Mouse (Mus musculus): ENCODE results near the gene 4930470P17Rik. TPM values are rescaled to one million over a fixed set of nuclear protein-coding genes. Genes with fewer than 3 reads are reported as not detected.

Gene 4930470P17Rik
- total RNA-seq, 2 experiments from 2014 or later, result not detected

GRCm38 (mm10) chr2:170588369-170588900 lies 13.4 kb downstream of the 4930470P17Rik start:
- no peak for ATAC-seq (replicated peaks; ENCODE audit: low FRiP score, low TSS enrichment, poor library complexity, severe bottlenecking)

GRCm38 (mm10) chr2:170584678-170585077 lies 17.1 kb downstream of the 4930470P17Rik start:
- no peak for ATAC-seq (replicated peaks; ENCODE audit: low FRiP score, low TSS enrichment, poor library complexity, severe bottlenecking)

- ATAC-seq (replicated peaks; ENCODE audit: low FRiP score, low TSS enrichment, poor library complexity, severe bottlenecking), result no peak
These were observed 22.3 kb downstream of the 4930470P17Rik start for GRCm38 (mm10) chr2:170579551-170579950.

- no peak for ATAC-seq (replicated peaks; ENCODE audit: low FRiP score, low TSS enrichment, poor library complexity, severe bottlenecking)
These were observed 23.2 kb downstream of the 4930470P17Rik start for GRCm38 (mm10) chr2:170578588-170578987.

- no peak for ATAC-seq (replicated peaks; ENCODE audit: low FRiP score, low TSS enrichment, poor library complexity, severe bottlenecking)
These were observed 24.3 kb downstream of the 4930470P17Rik start for GRCm38 (mm10) chr2:170577502-170577901.

- no peak for ATAC-seq (replicated peaks; ENCODE audit: low FRiP score, low TSS enrichment, poor library complexity, severe bottlenecking)
These were observed 25.7 kb downstream of the 4930470P17Rik start for GRCm38 (mm10) chr2:170576077-170576476.

GRCm38 (mm10) chr2:170564995-170565394 lies 36.8 kb downstream of the 4930470P17Rik start:
- ATAC-seq (replicated peaks; ENCODE audit: low FRiP score, low TSS enrichment, poor library complexity, severe bottlenecking), result no peak

- ATAC-seq (replicated peaks; ENCODE audit: low FRiP score, low TSS enrichment, poor library complexity, severe bottlenecking), result no peak
These were observed 37.6 kb downstream of the 4930470P17Rik start for GRCm38 (mm10) chr2:170563956-170564855.

GRCm38 (mm10) chr2:170552088-170552487 lies 49.7 kb downstream of the 4930470P17Rik start:
- ATAC-seq (replicated peaks; ENCODE audit: low FRiP score, low TSS enrichment, poor library complexity, severe bottlenecking), result no peak

- no peak for ATAC-seq (replicated peaks; ENCODE audit: low FRiP score, low TSS enrichment, poor library complexity, severe bottlenecking)
These were observed 51.6 kb downstream of the 4930470P17Rik start for GRCm38 (mm10) chr2:170550240-170550639.

GRCm38 (mm10) chr2:170549146-170549545 lies 52.7 kb downstream of the 4930470P17Rik start:
- no peak for ATAC-seq (replicated peaks; ENCODE audit: low FRiP score, low TSS enrichment, poor library complexity, severe bottlenecking)

GRCm38 (mm10) chr2:170548046-170548445 lies 53.8 kb downstream of the 4930470P17Rik start:
- ATAC-seq (replicated peaks; ENCODE audit: low FRiP score, low TSS enrichment, poor library complexity, severe bottlenecking), result no peak

GRCm38 (mm10) chr2:170547526-170547925 lies 54.3 kb downstream of the 4930470P17Rik start:
- ATAC-seq (replicated peaks; ENCODE audit: low FRiP score, low TSS enrichment, poor library complexity, severe bottlenecking), result no peak

- no peak for ATAC-seq (replicated peaks; ENCODE audit: low FRiP score, low TSS enrichment, poor library complexity, severe bottlenecking)
These were observed 56.1 kb downstream of the 4930470P17Rik start for GRCm38 (mm10) chr2:170545745-170546144.

- ATAC-seq (replicated peaks; ENCODE audit: low FRiP score, low TSS enrichment, poor library complexity, severe bottlenecking), result no peak
These were observed 56.9 kb downstream of the 4930470P17Rik start for GRCm38 (mm10) chr2:170544950-170545349.

GRCm38 (mm10) chr2:170544159-170544558 lies 57.7 kb downstream of the 4930470P17Rik start:
- ATAC-seq (replicated peaks; ENCODE audit: low FRiP score, low TSS enrichment, poor library complexity, severe bottlenecking), result no peak

- ATAC-seq (replicated peaks; ENCODE audit: low FRiP score, low TSS enrichment, poor library complexity, severe bottlenecking), result no peak
These were observed 58.2 kb downstream of the 4930470P17Rik start for GRCm38 (mm10) chr2:170543625-170544024.

GRCm38 (mm10) chr2:170539211-170539610 lies 62.6 kb downstream of the 4930470P17Rik start:
- ATAC-seq (replicated peaks; ENCODE audit: low FRiP score, low TSS enrichment, poor library complexity, severe bottlenecking), result no peak

GRCm38 (mm10) chr2:170535841-170536240 lies 66.0 kb downstream of the 4930470P17Rik start:
- no peak for ATAC-seq (replicated peaks; ENCODE audit: low FRiP score, low TSS enrichment, poor library complexity, severe bottlenecking)

GRCm38 (mm10) chr2:170534803-170535174 lies 67.0 kb downstream of the 4930470P17Rik start:
- no peak for ATAC-seq (replicated peaks; ENCODE audit: low FRiP score, low TSS enrichment, poor library complexity, severe bottlenecking)
